Mouse (Mus musculus) lung, postnatal 25 days (tissue): ENCODE results near the gene Zfp536.
"Not testable (repeated sequence)": the region's sequence is repeated elsewhere in the genome, so short reads cannot be mapped to it uniquely, and the experiment has no call there.

Experiments used
- DNase-seq: peaks from one replicate; pipeline ENCODE4 v3.0.0; 2022; ENCODE audit warnings: low spot score

Zfp536 gene

DNA sequence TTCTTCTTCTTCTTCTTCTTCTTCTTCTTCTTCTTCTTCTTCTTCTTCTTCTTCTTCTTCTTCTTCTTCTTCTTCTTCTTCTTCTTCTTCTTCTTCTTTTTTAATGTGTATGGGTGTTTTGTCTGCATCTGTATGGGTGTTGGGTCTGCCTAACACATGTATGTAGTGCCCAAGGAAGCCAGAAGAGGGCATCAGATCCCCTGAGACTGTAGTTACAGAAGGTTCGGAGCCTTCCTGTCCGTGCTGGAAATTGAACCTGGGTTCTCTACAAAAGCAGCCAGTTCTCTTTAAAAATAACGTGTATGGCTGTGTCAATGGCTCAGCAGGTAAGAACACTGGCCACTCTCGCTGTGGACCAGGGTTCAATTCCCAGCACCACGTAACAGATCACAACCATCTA, 167.0 kb downstream of the Zfp536 start:
- no peak for DNase-seq

DNA sequence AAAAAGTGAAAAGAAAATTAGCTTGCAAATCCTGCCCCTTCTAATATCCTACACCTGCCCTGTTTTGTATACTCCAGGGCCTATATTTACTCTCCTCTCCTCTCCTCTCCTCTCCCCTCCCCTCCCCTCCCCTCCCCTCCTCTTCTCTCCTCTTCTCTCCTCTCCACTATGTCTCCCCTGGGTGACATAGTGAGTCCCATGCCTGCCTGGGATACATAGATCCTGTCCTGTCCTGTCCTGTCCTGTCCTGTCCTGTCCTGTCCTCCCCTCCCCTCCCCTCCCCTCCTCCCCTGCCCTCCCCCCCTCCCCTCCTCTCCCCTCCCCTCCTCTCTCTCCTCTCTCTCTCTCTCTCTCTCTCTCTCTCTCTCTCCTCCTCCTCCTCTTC, 169.9 kb downstream of the Zfp536 start:
- not testable (repeated sequence) for DNase-seq

DNA sequence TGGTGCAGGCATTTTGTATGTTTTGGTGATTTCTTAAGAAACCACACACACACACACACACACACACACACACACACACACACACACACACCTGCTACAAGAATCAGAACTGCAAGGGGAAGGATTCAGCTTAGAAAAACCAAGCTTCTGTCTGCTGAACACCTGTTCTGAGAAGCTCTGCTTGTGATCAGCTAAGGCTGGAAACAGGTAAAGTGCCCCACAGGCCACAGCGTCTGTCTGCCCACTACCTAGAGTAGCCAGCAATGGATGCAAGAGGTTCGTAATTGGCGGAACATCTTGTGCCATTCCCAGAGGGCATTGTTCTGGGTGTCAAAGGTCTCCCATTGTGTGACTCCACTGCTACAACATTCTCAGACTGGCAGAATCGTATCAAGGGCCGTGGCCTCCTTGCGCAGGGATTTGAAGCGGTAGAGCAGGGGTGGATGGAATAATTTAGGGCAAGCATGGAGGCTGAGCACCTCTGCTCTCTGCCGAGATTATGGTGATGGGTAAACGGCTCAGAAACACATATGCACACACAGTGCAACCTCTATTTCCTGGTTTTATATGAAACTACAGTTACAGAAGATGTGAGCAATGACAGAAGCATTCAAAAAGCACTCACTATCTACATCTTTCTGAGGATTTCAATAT, 170.4 kb downstream of the Zfp536 start:
- DNase-seq, result no peak

DNA sequence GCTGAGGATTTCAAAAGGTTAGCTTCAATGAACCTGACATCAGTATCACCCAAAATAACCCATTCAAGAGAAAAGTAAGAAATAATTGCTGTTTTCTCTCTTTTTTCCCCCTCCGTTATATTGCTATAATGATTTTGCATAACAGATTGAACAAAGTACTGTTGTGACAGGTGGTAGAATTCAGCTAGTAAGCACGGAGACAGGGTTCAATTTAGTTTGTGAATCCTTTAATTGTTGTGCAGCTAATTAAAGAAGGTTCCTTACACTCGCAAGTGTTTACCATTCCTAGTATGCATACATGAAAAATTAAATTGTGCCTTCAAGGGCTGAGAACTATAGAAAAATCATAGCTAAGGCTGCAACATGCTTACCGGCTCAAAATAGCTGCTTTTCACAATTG, 173.1 kb downstream of the Zfp536 start:
- no peak for DNase-seq

DNA sequence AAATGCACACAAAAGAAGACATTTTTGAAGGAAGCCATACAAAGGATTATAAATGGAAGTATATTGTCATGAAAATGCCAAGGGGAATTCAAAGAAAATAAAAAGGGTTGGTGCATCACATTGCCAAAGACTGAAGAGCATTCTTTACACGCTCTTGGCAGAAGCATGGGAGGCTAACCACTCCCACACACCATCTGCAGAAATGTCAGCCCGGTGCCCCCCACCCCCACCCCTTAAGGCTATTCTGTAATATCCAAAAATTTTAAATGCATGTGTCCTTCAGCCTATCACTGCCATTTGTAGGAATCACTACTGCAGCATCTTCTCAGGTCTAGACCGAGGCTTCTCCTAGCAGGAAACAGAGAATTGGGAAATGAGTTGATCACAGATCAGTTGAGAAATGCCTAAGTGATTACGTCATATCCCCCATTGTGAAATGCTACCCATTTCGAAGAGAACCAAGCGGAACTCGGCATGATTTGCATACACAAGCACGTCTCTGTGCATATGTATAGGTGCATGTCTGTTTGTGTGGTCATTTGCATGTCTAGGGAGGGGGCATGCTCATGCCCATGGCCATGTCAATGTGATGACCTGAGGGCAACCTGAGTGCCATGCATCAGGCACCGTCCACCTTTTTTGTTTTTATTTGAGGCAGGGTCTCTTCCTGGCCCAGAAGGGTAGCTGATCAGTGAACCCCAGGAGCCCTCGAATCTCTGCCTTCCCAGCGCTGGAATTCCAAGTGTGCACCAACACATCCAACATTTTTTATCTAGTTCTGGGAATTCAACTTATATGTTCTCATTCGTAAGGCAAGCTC, 179.0 kb downstream of the Zfp536 start:
- peak; percentile 6 for DNase-seq

DNA sequence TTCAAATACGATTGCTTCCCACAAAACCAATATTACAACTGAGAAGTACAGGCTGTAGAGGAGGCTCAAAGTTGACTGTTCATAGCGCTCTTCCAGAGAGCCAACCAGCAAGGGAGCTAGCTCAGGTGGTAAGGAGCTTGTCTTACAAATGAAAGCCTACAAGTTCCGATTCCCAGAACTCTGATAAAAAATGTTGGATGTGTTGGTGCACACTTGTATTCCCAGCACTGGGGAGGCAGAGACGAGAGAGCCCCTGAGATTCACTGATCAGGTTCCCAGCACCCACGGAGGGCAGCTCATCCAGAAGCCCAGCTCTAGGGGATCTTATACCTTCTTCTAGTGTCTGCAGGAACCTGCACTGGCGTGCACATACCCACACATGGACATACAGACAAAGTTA, 179.9 kb downstream of the Zfp536 start:
- DNase-seq, result no peak

DNA sequence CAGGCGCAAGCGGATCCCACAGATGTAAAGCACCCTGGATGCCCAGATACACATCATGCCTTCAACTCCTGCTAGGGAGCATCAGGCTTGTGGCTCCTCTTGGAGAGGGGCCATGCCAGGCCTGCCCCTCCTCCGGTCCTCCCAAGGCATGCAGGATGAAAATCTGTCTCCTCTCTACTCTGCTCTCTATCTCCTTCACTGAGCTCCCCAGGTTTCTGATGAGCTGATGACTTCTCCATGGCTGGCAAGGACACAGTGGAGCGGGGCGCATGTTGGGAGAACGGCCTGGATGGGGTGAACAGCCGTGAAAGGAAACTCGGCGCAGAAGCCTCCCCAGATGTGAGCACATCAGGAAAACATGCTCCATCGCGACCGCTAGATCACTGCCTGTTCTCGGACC, 186.7 kb downstream of the Zfp536 start:
- no peak for DNase-seq

DNA sequence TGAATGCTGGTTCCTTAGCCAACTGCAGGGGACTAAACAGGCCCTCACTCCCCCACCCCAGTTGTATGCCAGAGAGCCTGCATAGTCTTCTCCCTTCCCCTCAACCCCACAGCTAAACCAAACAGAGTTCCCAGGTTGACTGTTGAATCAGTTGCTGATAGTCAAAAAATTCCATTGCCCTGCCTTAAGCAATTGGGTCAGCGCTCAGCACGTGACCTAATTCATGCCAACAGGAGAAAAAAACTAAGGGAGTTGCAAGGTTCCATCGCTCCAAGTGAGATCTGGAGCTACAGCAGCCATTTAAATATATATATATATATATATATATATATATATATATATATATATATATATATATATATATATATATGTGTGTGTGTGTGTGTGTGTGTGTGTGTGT, 192.2 kb downstream of the Zfp536 start:
- DNase-seq, result no peak

DNA sequence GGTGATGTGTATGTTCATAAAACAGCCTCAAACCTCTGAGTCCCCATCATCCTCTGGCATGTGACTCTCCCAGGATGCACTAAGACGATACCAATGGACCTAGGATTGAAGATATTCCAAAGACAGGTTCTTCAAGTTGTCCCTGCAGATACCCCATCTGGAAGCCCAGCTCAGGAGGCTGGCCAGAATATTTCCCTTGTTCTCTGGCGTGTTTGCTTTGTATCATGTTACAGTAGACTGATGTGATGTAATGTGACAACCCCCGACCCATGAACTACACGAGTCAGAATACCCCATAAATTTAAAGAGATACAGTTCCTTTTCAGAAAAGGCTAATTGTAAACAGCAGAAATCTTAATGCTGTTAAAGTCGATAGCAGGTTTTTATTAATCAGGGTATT, 192.9 kb downstream of the Zfp536 start:
- no peak for DNase-seq

DNA sequence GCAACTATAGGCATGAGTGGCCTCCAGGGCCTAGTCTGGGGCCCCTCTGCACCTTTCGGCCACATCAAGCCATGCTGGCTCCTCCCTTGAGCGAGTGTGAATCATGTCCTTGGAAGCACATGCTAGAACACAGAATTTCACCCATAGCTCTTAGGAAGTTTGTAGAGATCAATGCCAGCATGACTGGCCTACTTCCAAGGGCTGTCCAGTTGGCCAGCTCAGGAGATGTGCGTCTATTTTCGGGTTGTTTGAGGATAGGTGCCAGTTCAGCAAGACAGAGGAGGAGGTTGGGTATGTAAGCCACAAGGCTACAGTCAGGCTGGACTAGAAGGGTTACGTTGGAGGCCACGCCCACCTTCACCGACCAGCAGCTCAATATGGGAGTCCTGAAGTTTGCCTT, 201.4 kb downstream of the Zfp536 start:
- DNase-seq, result no peak

DNA sequence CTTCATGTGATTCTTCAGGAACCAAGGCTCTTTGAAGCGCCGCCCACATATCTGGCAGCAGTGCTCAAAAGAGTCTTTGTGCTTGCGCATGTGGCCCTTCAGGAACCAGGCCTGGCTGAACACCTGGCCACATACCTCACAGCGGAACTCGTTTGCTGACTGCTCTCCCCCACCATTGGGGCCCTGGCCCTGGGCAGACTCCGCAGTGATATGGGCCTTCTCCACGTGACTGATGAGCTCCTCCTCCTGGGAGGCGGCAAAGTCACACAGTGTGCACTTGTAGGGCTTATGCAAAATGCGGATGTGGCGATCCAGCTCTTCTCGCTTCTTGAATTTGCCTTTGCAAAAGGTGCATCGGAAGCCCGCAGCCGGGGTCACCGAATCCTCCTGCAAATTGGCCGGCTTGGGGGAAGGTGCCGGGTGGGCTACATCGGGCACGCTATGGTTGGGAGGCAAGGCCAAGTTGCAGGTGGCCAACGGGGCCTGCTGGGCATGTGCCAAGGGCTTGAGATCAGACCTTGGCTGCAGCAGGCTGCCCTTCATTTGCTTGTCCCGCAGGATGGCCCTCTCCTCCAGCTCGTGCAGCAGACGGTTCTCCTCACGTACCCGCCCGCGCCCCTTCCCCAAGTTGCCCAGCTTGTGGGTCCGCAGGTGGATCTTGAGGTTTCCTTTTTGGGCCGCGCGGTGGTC, 204.5 kb downstream of the Zfp536 start:
- DNase-seq, result no peak

DNA sequence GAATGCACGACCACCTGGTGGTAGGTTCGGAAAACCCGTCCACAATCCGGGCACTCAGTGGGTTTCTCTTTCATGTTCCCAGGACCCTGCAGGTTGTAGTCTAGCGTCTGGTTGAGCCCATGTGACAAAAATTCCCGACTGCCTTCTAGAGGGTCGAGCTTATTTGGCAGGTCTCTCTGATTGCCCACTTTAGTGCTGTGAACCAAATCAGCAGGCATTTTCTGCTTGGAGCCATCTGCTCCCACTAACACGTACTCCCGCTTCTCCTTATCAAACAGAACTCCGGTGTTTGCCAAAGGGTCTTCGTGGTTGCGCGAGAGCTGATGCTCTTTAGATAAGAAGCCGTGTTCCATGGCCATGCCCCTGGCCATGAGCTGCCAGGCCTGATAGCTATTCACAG, 205.4 kb downstream of the Zfp536 start:
- no peak for DNase-seq

DNA sequence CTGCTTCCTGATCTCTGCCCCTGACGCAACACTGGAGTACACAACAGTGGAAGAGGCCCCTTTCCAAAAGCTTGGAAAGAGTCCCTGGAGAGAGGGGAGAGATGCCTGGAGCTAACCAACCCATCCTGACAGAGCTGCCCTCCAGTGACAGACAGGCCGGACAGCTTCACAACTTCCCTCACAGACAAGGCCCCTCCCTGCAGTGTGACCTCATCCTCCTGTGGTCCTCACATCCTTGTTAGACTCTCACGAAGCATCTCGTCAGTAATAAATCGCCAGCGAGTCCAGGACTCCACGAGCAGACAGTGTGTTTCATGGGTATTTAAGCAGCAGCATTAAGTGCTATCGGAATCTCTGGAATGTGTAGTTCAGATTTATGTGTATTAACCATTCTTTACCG, 207.4 kb downstream of the Zfp536 start:
- no peak for DNase-seq

DNA sequence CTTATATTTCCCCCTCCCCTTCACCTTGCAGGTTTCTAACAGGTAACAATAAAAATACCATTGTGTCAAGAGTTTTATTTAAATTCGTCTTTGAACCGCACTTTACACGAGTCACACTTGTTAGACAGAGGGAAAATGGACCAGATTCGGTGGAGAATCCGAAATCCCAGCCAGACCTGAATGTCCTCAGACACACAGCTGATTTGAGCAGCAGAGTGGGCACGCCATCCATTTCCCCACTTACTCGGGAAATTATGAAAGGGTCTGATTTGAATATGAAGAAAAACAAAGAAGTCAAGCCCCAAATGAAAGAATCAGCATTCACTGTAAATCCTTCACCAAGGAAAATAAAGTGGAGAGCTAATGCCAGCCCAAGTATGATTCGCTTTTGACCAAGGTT, 208.1 kb downstream of the Zfp536 start:
- DNase-seq, result no peak

DNA sequence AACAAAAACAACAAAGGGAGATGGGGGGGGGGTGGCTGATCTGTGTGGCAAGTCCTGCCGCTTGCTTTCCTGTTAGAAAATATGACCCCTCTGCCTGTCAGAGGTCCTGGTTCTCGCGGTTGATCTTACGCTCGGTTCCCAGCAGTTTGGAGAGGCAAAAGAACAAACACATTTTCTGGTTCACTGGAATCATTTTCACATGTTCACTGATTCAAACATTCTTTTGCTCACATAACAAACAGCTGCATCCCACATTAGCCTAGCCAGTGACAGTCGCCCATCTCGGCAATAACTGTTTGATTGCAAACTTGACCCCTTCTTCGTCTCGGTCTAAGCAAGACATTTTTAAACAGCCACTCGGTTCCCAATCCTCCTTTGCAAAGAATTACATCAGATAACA, 208.8 kb downstream of the Zfp536 start:
- no peak for DNase-seq

DNA sequence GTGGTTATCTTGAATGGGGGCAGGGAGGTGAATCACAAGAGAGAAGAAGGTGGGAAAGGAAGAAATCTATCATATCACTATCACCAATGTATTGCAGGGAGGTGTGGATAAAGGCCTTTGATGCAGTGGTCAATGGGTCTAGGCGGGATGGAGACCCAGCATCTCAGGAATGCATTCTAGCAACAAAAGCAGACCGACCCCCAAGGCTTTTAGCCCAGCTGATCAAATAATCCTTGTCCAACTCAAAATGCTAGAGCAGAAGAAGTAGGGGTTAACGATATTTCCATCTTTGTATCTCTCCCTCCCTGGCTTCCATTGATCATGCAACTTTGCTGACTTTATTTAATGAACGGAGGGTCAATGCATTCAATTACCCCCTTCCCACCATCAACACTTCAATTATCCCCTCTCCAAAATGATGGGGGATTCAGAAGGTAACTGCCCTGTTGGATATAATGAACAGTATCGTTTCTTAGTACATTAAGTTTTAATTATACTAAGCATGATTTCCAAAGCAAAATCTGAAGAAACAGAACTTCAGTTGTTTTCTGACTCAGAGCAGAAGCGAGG, 209.5 kb downstream of the Zfp536 start:
- no peak for DNase-seq

DNA sequence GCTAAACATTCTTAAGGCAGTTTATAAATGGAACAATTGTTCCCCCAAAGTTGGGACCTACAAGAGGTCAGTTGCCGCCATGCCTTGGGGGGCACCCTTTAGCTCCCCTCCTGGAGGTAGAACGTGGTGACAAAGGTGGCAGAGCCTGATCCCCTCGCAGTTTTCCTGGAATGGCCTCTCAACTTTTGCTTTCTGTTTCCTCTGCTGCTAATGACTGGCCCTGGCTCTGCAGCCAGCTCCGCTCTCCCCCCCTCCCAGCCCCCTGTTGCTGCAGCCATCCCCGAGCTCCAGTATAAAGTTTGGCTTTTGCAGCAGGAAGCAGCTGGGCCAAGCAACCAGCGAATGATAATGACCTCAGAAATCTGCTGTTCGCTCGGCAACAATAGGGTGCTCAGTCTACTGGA, 210.3 kb downstream of the Zfp536 start:
- DNase-seq, result peak; percentile 51

DNA sequence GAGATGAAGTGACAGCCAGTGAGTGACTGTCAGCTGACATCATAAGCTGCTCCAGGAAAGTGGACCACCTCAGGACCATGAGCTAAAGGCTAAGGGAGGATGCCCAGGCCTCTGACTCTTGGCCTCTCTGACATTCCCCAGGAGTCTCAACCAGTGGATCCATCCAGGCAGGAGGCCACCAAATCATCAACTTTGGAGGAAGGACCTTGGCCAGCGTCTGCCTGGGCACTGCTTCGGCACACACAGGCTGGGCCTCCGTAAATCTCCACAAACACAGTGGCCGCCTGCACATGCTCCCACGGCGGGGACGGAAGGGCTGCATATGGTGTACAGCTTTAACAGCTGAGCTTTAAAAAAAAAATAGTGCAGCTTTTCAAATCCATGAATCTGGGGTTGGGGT, 210.9 kb downstream of the Zfp536 start:
- no peak for DNase-seq

DNA sequence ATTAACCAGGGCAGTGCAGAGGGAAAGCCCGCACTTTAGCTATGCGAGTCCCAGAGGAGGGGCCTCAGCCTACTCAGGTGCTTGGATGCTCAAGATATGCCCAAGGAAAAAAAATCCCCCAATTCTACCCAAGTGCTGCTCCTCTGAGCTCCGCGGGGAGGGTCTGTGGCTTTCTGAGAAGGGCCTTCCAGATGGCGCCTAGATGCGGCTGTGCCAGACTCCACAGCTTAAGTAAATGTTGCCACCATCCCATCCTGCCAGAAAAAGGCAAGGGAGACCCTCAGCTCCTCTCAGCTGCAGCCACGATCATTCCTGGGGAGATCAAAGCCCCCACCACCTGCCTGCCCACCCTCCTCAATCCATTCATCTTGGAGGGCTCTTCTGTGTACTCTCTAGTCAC, 212.9 kb downstream of the Zfp536 start:
- no peak for DNase-seq

DNA sequence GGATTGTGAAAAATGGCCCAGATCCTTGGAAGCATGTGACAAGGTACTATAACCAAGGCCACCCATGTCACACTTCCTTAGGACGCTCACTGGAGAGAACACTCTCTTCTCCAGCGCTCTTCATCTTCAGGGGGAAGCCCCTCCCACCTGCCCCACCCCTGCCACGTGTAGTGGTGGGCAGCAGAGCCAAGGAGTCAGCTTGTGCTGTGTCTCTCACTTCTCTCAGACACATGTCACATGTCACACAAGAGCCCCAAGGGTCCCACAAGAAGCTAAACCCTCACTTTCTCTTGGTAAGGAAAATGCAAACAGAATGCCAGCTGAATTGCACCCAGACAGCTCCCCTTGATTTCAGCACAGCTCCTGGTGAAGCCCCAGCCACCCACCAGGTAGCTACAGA, 213.6 kb downstream of the Zfp536 start:
- no peak for DNase-seq

DNA sequence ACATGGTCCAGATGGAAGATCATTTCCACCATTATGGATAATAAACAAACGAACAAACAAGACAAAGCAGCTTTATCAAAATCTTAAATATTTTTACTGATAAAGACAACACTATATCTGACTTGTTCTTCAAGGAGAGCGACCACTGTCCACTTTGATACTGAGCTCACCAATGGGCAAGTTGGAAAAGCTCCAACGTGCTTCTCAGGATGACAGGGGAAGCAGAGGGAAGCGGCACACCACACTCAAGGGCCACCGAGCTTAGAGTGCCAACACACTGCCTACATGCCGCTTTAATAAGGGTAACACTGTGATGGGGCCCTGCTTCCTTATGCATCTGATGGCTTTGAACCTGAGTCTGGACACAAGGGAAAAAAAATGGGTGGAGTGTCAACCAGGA, 214.1 kb downstream of the Zfp536 start:
- no peak for DNase-seq

DNA sequence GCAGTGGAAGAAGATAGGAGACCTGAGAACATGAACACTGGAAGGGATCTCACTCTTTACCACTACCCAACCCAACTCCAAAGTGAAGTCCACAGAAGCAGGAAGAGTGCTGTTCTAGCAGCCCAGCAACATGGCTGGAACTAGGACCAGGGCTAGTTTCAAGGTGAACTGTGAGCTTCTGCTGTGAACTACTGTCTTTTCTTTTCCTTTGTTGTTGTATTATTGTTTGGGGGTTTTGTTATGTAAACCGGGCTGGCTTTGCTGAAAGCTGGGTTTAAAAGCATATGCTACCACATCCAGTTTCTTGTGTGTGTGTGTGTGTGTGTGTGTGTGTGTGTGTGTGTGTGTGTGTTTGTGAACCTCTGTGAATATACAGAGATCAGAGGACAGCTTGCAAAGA, 216.6 kb downstream of the Zfp536 start:
- DNase-seq, result no peak

DNA sequence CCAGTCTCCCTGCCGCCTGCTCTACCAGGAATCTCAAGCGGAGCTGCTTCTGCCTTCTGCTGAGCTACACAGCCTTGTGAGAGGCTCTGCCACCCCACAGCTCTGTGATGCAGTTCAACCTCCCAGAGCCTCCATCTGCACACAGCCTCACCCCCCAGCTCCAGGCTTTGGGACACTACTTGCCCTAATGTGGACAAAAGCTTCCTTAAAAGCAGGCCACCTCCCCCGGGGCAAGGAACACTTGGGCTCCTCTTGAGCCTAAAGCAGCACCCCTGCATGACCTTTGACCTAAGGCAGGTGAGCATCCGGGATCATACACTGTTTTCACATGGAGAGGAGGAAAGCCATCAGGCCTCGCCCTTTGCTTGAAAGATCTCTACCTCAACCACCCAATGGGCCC, 219.0 kb downstream of the Zfp536 start:
- DNase-seq, result no peak
